Mouse (Mus musculus): ENCODE results near the gene Celf5. TPM values are rescaled to one million over a fixed set of nuclear protein-coding genes. Genes with fewer than 3 reads are reported as not detected.
"Not testable (repeated sequence)": the region's sequence is repeated elsewhere in the genome, so short reads cannot be mapped to it uniquely, and the experiment has no call there.

Gene Celf5
- total RNA-seq, 2 experiments from 2014 or later: 285 to 286 TPM

- no peak for DNase-seq (ENCODE audit: low spot score in 2 of 2)
- intact Hi-C loops (cut with DNase I): loop anchor here (10.0 kb wide), 1 partner anchor 265 kb away; no protein-coding TSS in a partner anchor
Measured at GRCm38 (mm10) chr10:81459399-81459798, 23.1 kb downstream of the Celf5 start.

- DNase-seq (ENCODE audit: low spot score in 2 of 2): no peak
Measured at GRCm38 (mm10) chr10:81458267-81458666, 24.2 kb downstream of the Celf5 start.

GRCm38 (mm10) chr10:81457624-81458023, 24.9 kb downstream of the Celf5 start:
- intact Hi-C loops (cut with DNase I): loop anchor here (10.0 kb wide), 1 partner anchor 263 kb away; no protein-coding TSS in a partner anchor
- no peak for DNase-seq (ENCODE audit: low spot score in 2 of 2)

More at GRCm38 (mm10) chr10:81458267-81458666, 24.2 kb downstream of the Celf5 start:
- intact Hi-C loops (cut with DNase I): loop anchor here (10.0 kb wide), 1 partner anchor 263 kb away; no protein-coding TSS in a partner anchor

GRCm38 (mm10) chr10:81456983-81457563, 25.4 kb downstream of the Celf5 start:
- no peak for DNase-seq (ENCODE audit: low spot score in 2 of 2)
- intact Hi-C loops (cut with DNase I): loop anchor here (10.0 kb wide), 1 partner anchor 262 kb away; no protein-coding TSS in a partner anchor

- DNase-seq (ENCODE audit: low spot score in 2 of 2): no peak
- intact Hi-C loops (cut with DNase I): loop anchor here (10.0 kb wide), 1 partner anchor 261 kb away; no protein-coding TSS in a partner anchor
Measured at GRCm38 (mm10) chr10:81455181-81455895, 27.2 kb downstream of the Celf5 start, which contains the start of gene Nfic. Gene Nfic (minus strand): TSS chr10:81455635.

- DNase-seq (ENCODE audit: low spot score in 2 of 2): no peak
Measured at GRCm38 (mm10) chr10:81454106-81454505, 28.4 kb downstream of the Celf5 start.

GRCm38 (mm10) chr10:81452947-81453288, 29.6 kb downstream of the Celf5 start:
- intact Hi-C loops (cut with DNase I): loop anchor here (10.0 kb wide), 1 partner anchor 258 kb away; no protein-coding TSS in a partner anchor

More at GRCm38 (mm10) chr10:81454106-81454505, 28.4 kb downstream of the Celf5 start:
- intact Hi-C loops (cut with DNase I): loop anchor here (10.0 kb wide), 1 partner anchor 259 kb away; no protein-coding TSS in a partner anchor

GRCm38 (mm10) chr10:81452237-81452946, 30.1 kb downstream of the Celf5 start:
- no peak for DNase-seq (ENCODE audit: low spot score in 2 of 2)
- intact Hi-C loops (cut with DNase I): loop anchor here (10.0 kb wide), 1 partner anchor 258 kb away; no protein-coding TSS in a partner anchor

More at GRCm38 (mm10) chr10:81452947-81453288, 29.6 kb downstream of the Celf5 start:
- no peak for DNase-seq (ENCODE audit: low spot score in 2 of 2)

- intact Hi-C loops (cut with DNase I): loop anchor here (10.0 kb wide), 1 partner anchor 257 kb away; no protein-coding TSS in a partner anchor
- no peak for DNase-seq (ENCODE audit: low spot score in 2 of 2)
Measured at GRCm38 (mm10) chr10:81451365-81451745, 31.2 kb downstream of the Celf5 start.

GRCm38 (mm10) chr10:81450641-81451364, 31.7 kb downstream of the Celf5 start:
- intact Hi-C loops (cut with DNase I): loop anchor here (1.0 to 10.0 kb wide), 2 partner anchors 62 to 256 kb away; partner anchors contain the start of gene Gm48552
- no peak for DNase-seq (ENCODE audit: low spot score in 2 of 2)

- peak; percentile 83 to 84 for DNase-seq (ENCODE audit: low spot score in 2 of 2)
- intact Hi-C loops (cut with DNase I): loop anchor here (1.0 to 10.0 kb wide), 2 partner anchors 61 to 255 kb away; partner anchors contain the start of gene Gm48552
Measured at GRCm38 (mm10) chr10:81450140-81450539, 32.4 kb downstream of the Celf5 start.

GRCm38 (mm10) chr10:81445516-81445915, 37.0 kb downstream of the Celf5 start:
- intact Hi-C loops (cut with DNase I): loop anchor here (5.0 kb wide), 1 partner anchor 158 kb away; no protein-coding TSS in a partner anchor
- DNase-seq (ENCODE audit: low spot score in 2 of 2): not testable (repeated sequence)

GRCm38 (mm10) chr10:81441019-81441418, 41.5 kb downstream of the Celf5 start:
- DNase-seq (ENCODE audit: low spot score in 2 of 2): no peak
- intact Hi-C loops (cut with DNase I): no loop called here

- peak; percentile 64 to 80 for DNase-seq (ENCODE audit: low spot score in 2 of 2)
- intact Hi-C loops (cut with DNase I): no loop called here
Measured at GRCm38 (mm10) chr10:81435436-81435835, 47.1 kb downstream of the Celf5 start.

GRCm38 (mm10) chr10:81434361-81435263, 47.9 kb downstream of the Celf5 start:
- intact Hi-C loops (cut with DNase I): no loop called here
- DNase-seq (ENCODE audit: low spot score in 2 of 2): no peak

- intact Hi-C loops (cut with DNase I): no loop called here
- DNase-seq (ENCODE audit: low spot score in 2 of 2): no peak
Measured at GRCm38 (mm10) chr10:81433541-81434289, 48.8 kb downstream of the Celf5 start.

GRCm38 (mm10) chr10:81432868-81433262, 49.6 kb downstream of the Celf5 start:
- intact Hi-C loops (cut with DNase I): no loop called here

More at GRCm38 (mm10) chr10:81432868-81433262, 49.6 kb downstream of the Celf5 start:
- DNase-seq (ENCODE audit: low spot score in 2 of 2): peak; percentile 93 to 99
